Mouse (Mus musculus) skeletal muscle tissue, adult 2 months (tissue): Measurements from ENCODE around the gene Itga9.
"Not testable (repeated sequence)": the region's sequence is repeated elsewhere in the genome, so short reads cannot be mapped to it uniquely, and the experiment has no call there.

Experiments used
- DNase-seq: peaks from one replicate; pipeline ENCODE4 v3.0.0-alpha.2; 2012; ENCODE audit warnings: low read depth, low spot score

Gene Itga9

GRCm38 (mm10) chr9:118606148-118606816 lies at the start of gene Itga9:
Gene Itga9 (plus strand): TSS chr9:118606690.
- peak; percentile 41 for DNase-seq

GRCm38 (mm10) chr9:118556951-118557780 lies 49.3 kb upstream of the Itga9 start:
- DNase-seq = peak; percentile 19

GRCm38 (mm10) chr9:118563356-118563755 lies 43.1 kb upstream of the Itga9 start:
- DNase-seq = no peak

- DNase-seq = no peak
Observed at GRCm38 (mm10) chr9:118563866-118564265, 42.6 kb upstream of the Itga9 start.

GRCm38 (mm10) chr9:118564696-118565095 lies 41.8 kb upstream of the Itga9 start:
- DNase-seq = no peak

- no peak for DNase-seq
Observed at GRCm38 (mm10) chr9:118569328-118569727, 37.2 kb upstream of the Itga9 start.

- no peak for DNase-seq
Observed at GRCm38 (mm10) chr9:118570865-118571264, 35.6 kb upstream of the Itga9 start.

- no peak for DNase-seq
Observed at GRCm38 (mm10) chr9:118571701-118572100, 34.8 kb upstream of the Itga9 start.

- DNase-seq = no peak
Observed at GRCm38 (mm10) chr9:118574911-118575310, 31.6 kb upstream of the Itga9 start.

- no peak for DNase-seq
Observed at GRCm38 (mm10) chr9:118580371-118580770, 26.1 kb upstream of the Itga9 start.

GRCm38 (mm10) chr9:118582757-118583156 lies 23.7 kb upstream of the Itga9 start:
- DNase-seq = no peak

GRCm38 (mm10) chr9:118584838-118585237 lies 21.7 kb upstream of the Itga9 start:
- no peak for DNase-seq

GRCm38 (mm10) chr9:118585998-118586397 lies 20.5 kb upstream of the Itga9 start:
- no peak for DNase-seq

GRCm38 (mm10) chr9:118587115-118587514 lies 19.4 kb upstream of the Itga9 start:
- no peak for DNase-seq

GRCm38 (mm10) chr9:118589249-118589648 lies 17.2 kb upstream of the Itga9 start:
- DNase-seq = no peak

- no peak for DNase-seq
Observed at GRCm38 (mm10) chr9:118590230-118590629, 16.3 kb upstream of the Itga9 start.

GRCm38 (mm10) chr9:118591633-118592032 lies 14.9 kb upstream of the Itga9 start:
- no peak for DNase-seq

- DNase-seq = no peak
Observed at GRCm38 (mm10) chr9:118592585-118593249, 13.8 kb upstream of the Itga9 start.

- no peak for DNase-seq
Observed at GRCm38 (mm10) chr9:118593443-118593842, 13.0 kb upstream of the Itga9 start.

- DNase-seq = no peak
Observed at GRCm38 (mm10) chr9:118596767-118597166, 9.7 kb upstream of the Itga9 start.

- not testable (repeated sequence) for DNase-seq
Observed at GRCm38 (mm10) chr9:118600393-118600792, 6.1 kb upstream of the Itga9 start.

GRCm38 (mm10) chr9:118602576-118602975 lies 3.9 kb upstream of the Itga9 start:
- DNase-seq = no peak
